Mouse (Mus musculus): Measurements from ENCODE around the gene Ccdc106. TPM values are rescaled to one million over a fixed set of nuclear protein-coding genes. Genes with fewer than 3 reads are reported as not detected.

Gene Ccdc106
- polyA plus RNA-seq, 1 experiment, result 42.4 TPM

DNA sequence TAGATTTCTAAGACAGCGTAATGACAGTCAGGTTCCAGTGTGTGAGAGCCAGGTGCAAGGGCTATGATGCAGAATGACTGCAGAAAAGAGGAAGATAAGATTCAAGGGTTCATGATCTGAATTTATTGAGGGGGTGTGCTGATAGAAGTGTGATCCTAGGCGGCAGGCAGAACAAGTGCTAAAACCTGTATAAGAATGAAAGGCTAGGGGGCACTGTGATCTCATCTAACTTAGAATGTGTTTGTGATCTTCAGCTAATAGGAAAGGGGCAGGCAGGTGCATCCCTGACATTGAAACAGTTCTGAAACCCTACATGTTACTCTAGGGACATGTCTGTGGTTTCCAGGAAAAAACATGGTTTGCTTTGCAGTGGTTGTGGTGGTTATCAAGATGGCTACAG lies 25.8 kb downstream of the Ccdc106 start:
- 76% methylated on average over 2 of the region's 2 CpGs for WGBS

DNA sequence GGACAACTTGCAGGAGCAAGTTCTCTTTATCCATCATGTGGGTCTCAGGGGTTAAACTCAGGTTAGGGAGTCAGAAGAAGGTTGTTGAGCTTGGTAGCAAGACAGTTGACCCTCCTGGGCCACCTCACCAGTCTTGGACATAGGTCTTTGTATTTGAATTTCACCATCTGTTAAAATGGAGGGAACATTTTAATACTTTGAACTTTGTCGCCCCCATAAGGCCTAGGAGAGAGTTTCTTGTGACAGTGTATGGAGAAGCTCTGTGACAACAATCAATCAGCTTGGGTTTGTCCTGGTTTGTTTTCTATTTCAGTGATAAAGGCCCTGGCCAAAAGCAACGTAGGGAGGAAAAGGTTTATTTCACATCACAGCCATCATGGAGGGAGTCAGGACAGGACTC lies 27.0 kb downstream of the Ccdc106 start:
- Histone ChIP-seq H3K4me1 (ENCODE audit: control insufficient read depth, insufficient read depth, low read length) (peaks cover 6% of the 10 kb centered on the region; the same call in 1 of the 2 replicates), H3K4me3 (replicated peaks; ENCODE audit: insufficient read depth, low read depth, low read length) (no peak overlapping the region), H3K27ac (ENCODE audit: insufficient read depth, low read length) (no peak overlapping the region), H3K27me3 (ENCODE audit: control insufficient read depth, insufficient read depth, low read length) (no peaks in the 10 kb centered on the region)
- peak; percentile 23; the same call in 1 of the 2 replicates for TF ChIP-seq CTCF (IDR thresholded peaks at IDR 0.05; ENCODE audit: borderline replicate concordance, insufficient read depth, low read depth, low read length)
- TF ChIP-seq POLR2A (IDR thresholded peaks at IDR 0.05; ENCODE audit: borderline replicate concordance, insufficient read depth, low read length), result no peak
- WGBS, result 15% methylated on average over 2 of the region's 2 CpGs
- peak; percentile 33 to 63 for DNase-seq

More for the DNA sequence above, 25.8 kb downstream of the Ccdc106 start:
- no peak overlapping the region for H3K4me3 ChIP-seq (replicated peaks; ENCODE audit: insufficient read depth, low read depth, low read length)
- H3K27me3 ChIP-seq (ENCODE audit: control insufficient read depth, insufficient read depth, low read length), result no peaks in the 10 kb centered on the region
- no peak for TF ChIP-seq CTCF (IDR thresholded peaks at IDR 0.05; ENCODE audit: borderline replicate concordance, insufficient read depth, low read depth, low read length)
- TF ChIP-seq POLR2A (IDR thresholded peaks at IDR 0.05; ENCODE audit: borderline replicate concordance, insufficient read depth, low read length), result no peak
- H3K4me1 ChIP-seq (ENCODE audit: control insufficient read depth, insufficient read depth, low read length), result peaks cover 6% of the 10 kb centered on the region; the same call in 1 of the 2 replicates
- H3K27ac ChIP-seq (ENCODE audit: insufficient read depth, low read length), result no peak overlapping the region
- no peak for DNase-seq

DNA sequence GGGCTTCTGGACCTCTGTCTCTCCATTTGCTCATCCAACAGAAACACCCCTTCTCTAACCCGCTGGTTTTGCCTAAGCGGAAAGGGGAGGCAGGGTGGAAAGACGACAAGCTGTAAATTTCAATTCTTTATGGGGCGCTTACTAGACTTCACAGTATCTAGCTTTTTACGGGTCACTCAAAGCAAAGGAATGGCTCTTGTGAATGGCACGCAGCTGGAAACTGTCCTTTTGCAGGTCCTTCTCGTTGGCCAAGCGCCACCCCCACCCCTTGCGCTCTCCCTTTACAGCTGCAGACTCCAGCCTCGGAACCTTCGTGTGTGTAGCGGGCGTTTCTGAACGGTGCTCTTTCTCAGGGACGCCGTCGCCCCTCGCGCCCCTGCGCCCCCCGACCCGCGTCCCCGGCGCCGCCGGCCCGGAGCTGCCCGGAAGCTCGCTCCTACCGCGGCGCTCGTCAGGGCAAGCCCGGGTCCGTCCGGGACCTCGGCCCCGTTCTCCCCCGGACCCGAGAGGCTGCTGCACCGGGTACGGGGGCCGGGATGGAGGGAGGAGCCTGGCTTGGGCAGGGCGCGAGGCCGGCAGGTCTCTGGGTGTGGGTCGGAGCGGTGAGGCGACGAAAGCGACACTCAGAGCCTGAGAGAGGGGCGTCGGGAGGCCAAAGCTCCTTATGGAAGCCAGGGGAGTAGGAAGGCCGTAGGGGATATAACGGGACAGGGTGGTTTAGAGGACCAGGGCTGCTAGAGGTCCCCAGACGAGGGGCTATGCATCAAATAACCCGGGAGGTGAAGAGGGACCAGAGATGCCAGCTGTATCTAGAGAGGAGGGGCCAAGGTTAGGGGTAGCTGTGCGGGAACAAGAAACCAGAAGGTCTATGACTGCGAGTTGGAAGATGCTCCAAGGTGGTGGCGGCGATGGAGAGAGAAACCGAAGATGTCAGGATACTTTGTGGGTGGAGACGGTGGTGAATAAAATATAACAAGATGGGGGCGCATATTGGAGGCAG lies 31.1 kb downstream of the Ccdc106 start, which contains the start of gene Zfp580:
Zfp580 (plus strand) TSS at position 346 of the 1,000 bp plus-strand sequence.
- H3K4me1 ChIP-seq (ENCODE audit: control insufficient read depth, insufficient read depth, low read length), result peaks cover 13% of the 10 kb centered on the region
- WGBS, result 1% methylated on average over 65 of the region's 65 CpGs
- H3K4me3 ChIP-seq (replicated peaks; ENCODE audit: insufficient read depth, low read depth, low read length), result peak within 1 kb of the TSS; percentile 69
- DNase-seq, result peak; percentile 84 to 91
- H3K27me3 ChIP-seq (ENCODE audit: control insufficient read depth, insufficient read depth, low read length), result no peaks in the 10 kb centered on the region
- H3K27ac ChIP-seq (ENCODE audit: insufficient read depth, low read length), result peak within 1 kb of the TSS; percentile 10
- TF ChIP-seq POLR2A (IDR thresholded peaks at IDR 0.05; ENCODE audit: borderline replicate concordance, insufficient read depth, low read length), result peak; percentile 58; the same call in 1 of the 2 replicates
- no peak for TF ChIP-seq CTCF (IDR thresholded peaks at IDR 0.05; ENCODE audit: borderline replicate concordance, insufficient read depth, low read depth, low read length)

- H3K4me1 ChIP-seq (ENCODE audit: control insufficient read depth, insufficient read depth, low read length), result peaks cover 13% of the 10 kb centered on the region
- no peak overlapping the region for H3K27ac ChIP-seq (ENCODE audit: insufficient read depth, low read length)
- DNase-seq, result peak in 1 of 2 experiments; percentile 30
- 7% methylated on average over 12 of the region's 12 CpGs for WGBS
- TF ChIP-seq CTCF (IDR thresholded peaks at IDR 0.05; ENCODE audit: borderline replicate concordance, insufficient read depth, low read depth, low read length) (no peak), POLR2A (IDR thresholded peaks at IDR 0.05; ENCODE audit: borderline replicate concordance, insufficient read depth, low read length) (no peak)
- H3K27me3 ChIP-seq (ENCODE audit: control insufficient read depth, insufficient read depth, low read length), result no peaks in the 10 kb centered on the region
- H3K4me3 ChIP-seq (replicated peaks; ENCODE audit: insufficient read depth, low read depth, low read length), result peak overlapping the region; percentile 69
These were observed 32.1 kb downstream of the Ccdc106 start for GRCm38 (mm10) chr7:5052438-5052837.

DNA sequence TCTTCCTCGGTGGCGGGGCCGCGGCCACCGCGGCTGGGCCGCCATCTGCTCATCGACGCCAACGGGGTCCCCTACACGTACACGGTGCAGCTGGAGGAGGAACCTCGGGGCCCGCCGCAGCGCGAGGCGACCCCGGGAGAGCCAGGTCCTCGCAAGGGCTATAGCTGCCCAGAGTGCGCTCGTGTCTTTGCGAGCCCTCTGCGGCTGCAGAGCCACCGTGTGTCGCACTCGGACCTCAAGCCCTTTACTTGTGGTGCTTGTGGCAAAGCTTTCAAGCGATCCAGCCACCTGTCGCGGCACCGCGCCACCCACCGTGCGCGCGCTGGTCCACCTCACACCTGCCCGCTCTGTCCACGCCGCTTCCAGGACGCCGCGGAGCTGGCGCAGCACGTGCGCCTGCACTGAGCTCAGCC lies 32.6 kb downstream of the Ccdc106 start:
- no peak overlapping the region for H3K27ac ChIP-seq (ENCODE audit: insufficient read depth, low read length)
- H3K27me3 ChIP-seq (ENCODE audit: control insufficient read depth, insufficient read depth, low read length), result no peaks in the 10 kb centered on the region
- TF ChIP-seq POLR2A (IDR thresholded peaks at IDR 0.05; ENCODE audit: borderline replicate concordance, insufficient read depth, low read length) (no peak), CTCF (IDR thresholded peaks at IDR 0.05; ENCODE audit: borderline replicate concordance, insufficient read depth, low read depth, low read length) (no peak)
- 2% methylated on average over 45 of the region's 45 CpGs for WGBS
- H3K4me3 ChIP-seq (replicated peaks; ENCODE audit: insufficient read depth, low read depth, low read length), result peak overlapping the region; percentile 69
- H3K4me1 ChIP-seq (ENCODE audit: control insufficient read depth, insufficient read depth, low read length), result peaks cover 16% of the 10 kb centered on the region
- peak; percentile 47 to 51 for DNase-seq

GRCm38 (mm10) chr7:5053456-5054179 lies 33.3 kb downstream of the Ccdc106 start:
- Histone ChIP-seq H3K27ac (ENCODE audit: insufficient read depth, low read length) (no peak overlapping the region), H3K27me3 (ENCODE audit: control insufficient read depth, insufficient read depth, low read length) (no peaks in the 10 kb centered on the region), H3K4me3 (replicated peaks; ENCODE audit: insufficient read depth, low read depth, low read length) (peak overlapping the region; percentile 66), H3K4me1 (ENCODE audit: control insufficient read depth, insufficient read depth, low read length) (peaks cover 16% of the 10 kb centered on the region)
- peak; percentile 48 to 59 for DNase-seq
- WGBS, result 11% methylated on average over 32 of the region's 32 CpGs
- TF ChIP-seq POLR2A (IDR thresholded peaks at IDR 0.05; ENCODE audit: borderline replicate concordance, insufficient read depth, low read length) (peak; percentile 30; the same call in 1 of the 2 replicates), CTCF (IDR thresholded peaks at IDR 0.05; ENCODE audit: borderline replicate concordance, insufficient read depth, low read depth, low read length) (no peak)

DNA sequence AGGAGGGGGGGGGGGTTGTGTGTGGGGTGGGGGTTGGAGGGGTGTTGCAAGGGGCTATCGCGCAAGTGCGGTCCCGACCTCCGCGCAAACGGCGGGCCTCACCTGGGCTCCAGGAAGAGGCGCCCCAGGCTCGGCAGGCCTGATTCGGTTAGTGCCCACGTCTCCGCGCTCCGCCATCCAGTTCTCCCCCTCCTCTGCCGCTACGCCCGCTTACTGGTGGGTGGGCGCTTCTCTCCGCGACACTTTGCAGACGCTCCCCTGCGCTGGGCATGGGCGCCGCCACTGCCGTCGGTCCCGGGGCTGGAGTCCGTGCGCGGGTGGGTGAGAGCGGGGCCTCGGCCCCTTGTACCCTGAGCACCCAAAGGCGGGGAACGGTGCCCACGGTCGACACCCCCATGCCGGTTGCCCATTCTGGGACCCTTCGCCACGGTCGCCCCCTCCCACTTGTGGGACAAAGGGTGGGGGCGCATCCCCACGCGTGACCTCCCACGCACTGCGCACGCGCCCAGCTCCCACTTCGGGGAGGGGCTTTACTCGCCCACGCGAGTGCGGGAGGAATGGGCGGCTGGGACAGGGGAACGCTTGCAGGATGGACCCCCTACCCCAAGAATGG lies 36.4 kb downstream of the Ccdc106 start:
- Histone ChIP-seq H3K27ac (ENCODE audit: insufficient read depth, low read length) (peak overlapping the region; percentile 70), H3K4me1 (ENCODE audit: control insufficient read depth, insufficient read depth, low read length) (peaks cover 16% of the 10 kb centered on the region)
- 3% methylated on average over 55 of the region's 55 CpGs for WGBS

More for the DNA sequence above, 36.4 kb downstream of the Ccdc106 start:
- TF ChIP-seq CTCF (IDR thresholded peaks at IDR 0.05; ENCODE audit: borderline replicate concordance, insufficient read depth, low read depth, low read length), result no peak
- TF ChIP-seq POLR2A (IDR thresholded peaks at IDR 0.05; ENCODE audit: borderline replicate concordance, insufficient read depth, low read length), result peak; percentile 50; the same call in 1 of the 2 replicates
- DNase-seq, result peak; percentile 60 to 75
- Histone ChIP-seq H3K4me3 (replicated peaks; ENCODE audit: insufficient read depth, low read depth, low read length) (peak overlapping the region; percentile 60), H3K27me3 (ENCODE audit: control insufficient read depth, insufficient read depth, low read length) (no peaks in the 10 kb centered on the region)

Measured in cerebellum, adult 2 months (tissue).